Mouse (Mus musculus) heart, postnatal 36 days (tissue): ENCODE results near the gene Clp1. TPM values are rescaled to one million over a fixed set of nuclear protein-coding genes. Genes with fewer than 3 reads are reported as not detected.

Experiments used
- DNase-seq, 2 experiments: peaks; one replicate each; pipeline ENCODE4 v3.0.0; 2021 to 2022
- intact Hi-C: fragments of 180-260 bp; cut with DNase I; formaldehyde crosslinking; loops from one replicate; pipeline ENCODE4 v1.15.1; 2025
- total RNA-seq, 2 experiments: library from RNA; stranded (reverse); gene quantifications; 2 replicates each; pipeline ENCODE4 v1.2.3; 2021

Clp1 gene
- total RNA-seq: 1 to 10 TPM; 6.1 to 6.2 TPM

DNA sequence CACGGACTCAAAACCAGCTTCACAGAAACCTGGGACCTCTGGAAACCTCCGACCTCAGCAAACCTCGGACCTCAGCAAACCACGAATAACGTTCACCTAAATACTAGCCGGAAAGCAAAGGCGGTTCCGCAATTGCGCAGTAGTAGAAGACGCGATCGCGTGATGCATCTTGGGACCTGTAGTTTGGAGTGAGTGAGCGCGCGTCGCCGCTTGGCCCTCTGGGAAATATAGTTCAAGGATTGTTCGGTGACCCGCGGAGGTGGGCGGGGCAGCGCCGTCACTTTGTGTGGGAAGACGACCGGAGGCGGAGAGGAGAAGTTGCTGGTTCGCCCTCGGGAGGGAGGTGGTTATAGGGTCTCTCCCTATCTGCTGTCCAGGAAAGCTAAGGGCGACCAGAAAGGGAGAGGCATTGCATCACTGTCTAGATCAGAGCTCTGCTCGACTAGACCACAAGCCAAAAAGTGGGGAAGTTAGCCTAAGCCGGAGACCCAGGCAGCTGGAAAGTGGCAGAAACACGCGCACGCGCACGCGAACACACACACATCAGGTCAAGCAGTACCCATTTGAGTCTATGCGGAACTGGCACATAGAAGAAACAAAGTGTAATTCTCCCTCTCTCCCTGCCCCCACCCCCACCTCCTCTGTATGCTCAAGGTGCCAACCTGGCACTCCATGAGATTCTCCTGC lies at the start of gene Clp1:
Gene Clp1 (minus strand): TSS at position 179 of the 687 bp plus-strand sequence.
- peak; percentile 93 to 95 for DNase-seq
- intact Hi-C loops: no loop called here

DNA sequence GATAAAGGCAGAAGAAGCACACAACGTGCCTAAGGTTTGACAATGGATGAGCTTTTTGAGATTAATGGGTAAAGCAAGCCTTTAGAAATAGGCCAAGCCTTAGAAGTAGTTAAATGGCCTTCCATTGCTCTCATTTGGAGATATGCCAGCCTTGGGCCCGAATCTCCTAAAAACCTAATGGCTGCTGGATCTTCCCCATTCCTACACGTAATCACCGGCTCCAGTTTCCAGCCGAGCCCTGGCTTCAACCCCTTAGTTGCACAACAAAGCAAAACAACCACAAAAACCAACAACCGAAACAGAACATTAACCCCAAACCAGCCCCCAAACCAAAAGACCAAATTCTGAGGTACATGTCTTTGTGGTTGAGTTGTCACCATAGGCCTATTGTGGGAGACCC lies 48.5 kb upstream of the Clp1 start:
- intact Hi-C loops: no loop called here
- DNase-seq: peak; percentile 28 to 47

DNA sequence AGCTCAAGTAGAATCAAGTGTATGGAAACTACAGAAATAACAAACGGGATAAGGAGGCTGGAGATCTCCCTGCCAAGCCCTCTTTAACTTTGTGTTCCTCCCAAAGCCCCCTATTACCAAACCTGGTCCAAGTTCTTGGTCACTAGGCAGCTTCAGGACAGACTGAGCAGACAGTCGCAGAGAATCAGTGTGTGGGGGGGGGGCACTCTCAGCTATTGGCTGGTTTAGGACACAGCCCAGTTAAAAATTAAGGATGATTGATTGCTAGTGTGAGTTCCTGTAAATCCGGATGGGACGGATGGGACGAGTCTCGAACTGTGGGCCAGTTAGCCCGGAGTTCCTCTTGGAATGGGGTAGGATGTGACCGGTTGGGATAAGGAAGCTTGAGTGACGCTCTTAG lies 48.1 kb upstream of the Clp1 start, which contains the start of gene Serping1:
Gene Serping1 (minus strand): TSS at position 204 of the 400 bp plus-strand sequence.
- intact Hi-C loops: no loop called here
- DNase-seq: peak in 1 of 2 experiments; percentile 30

DNA sequence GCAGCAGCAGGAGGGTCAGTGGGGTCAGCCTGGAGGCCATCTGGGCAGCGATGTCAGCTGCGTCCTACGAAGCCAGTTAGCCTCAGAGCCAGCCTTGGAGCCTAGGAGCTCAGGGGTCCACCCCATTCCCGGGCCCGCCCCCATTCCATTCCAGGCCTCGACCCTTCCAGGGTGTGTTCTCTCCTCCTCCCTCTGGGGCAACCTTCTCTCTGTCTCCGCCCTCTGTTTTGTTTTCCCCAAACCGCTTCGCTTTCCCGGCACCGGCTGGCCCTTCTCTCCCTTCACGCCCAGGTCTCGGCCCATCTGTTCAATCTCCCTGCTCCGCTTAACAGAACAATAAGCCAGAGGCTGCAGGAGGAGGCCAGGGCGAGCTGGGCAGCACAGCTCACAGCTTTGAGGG lies 47.6 kb upstream of the Clp1 start:
- DNase-seq: peak; percentile 71 to 76
- intact Hi-C loops: no loop called here

DNA sequence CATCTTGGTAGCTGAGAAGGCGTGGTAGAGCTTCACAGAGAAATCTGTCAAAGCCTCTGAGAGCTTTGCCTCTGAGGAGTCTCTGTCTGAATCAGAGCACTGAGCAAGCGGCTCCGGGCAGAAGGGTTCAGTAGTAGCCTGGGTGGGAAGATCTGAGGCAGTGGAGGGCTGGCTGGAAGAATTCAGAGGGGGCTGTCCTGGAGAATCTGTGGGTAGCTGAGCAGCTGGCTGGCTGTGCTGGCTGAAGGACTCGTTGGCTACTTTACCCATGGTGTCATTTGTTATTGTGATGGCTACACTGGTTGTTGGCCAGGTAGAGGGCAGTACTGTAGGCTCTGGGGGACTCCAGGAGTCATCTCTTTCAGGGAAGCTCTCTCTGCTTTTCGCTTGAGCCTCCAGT lies 46.0 kb upstream of the Clp1 start:
- intact Hi-C loops: no loop called here
- DNase-seq: peak in 1 of 2 experiments; percentile 17

DNA sequence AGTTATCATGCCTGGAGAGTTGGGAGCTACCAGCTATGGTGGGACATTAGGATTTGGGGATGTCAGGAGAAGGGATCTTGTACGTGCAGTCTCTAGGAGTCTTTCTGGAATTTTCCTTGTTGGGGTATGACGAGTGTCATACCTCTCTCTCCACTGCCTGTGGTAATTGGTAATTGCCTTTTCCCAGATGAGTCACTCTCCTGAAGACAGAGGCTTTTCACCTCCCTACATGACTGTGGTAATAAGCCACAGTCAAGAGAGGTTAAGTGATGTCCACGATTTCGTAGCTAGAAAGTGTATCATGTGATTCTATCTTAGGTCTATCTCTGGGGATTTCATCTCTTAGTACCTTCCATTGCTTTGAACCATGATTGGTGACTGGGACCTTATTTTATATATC lies 45.3 kb upstream of the Clp1 start:
- intact Hi-C loops: no loop called here
- DNase-seq: no peak

DNA sequence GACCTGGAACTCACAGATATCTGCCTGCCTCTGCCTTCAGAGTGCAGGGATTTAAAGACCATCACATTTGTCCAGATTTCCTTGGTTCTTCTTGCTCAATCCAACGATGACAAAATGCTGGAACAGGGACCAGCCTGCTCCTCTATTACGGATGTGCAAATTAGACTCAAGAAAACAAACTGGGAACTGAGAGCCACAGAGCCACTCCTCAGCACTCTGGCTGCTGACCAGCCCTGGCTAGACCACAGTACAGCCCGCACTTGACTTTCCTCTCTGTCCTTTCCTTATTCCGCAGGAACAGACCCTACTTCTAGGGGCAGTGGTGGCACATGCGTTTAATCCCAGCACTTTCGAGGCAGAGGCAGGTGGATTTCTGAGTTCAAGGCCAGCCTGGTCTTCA lies 43.4 kb upstream of the Clp1 start:
- peak; percentile 51 to 56 for DNase-seq
- intact Hi-C loops: no loop called here

DNA sequence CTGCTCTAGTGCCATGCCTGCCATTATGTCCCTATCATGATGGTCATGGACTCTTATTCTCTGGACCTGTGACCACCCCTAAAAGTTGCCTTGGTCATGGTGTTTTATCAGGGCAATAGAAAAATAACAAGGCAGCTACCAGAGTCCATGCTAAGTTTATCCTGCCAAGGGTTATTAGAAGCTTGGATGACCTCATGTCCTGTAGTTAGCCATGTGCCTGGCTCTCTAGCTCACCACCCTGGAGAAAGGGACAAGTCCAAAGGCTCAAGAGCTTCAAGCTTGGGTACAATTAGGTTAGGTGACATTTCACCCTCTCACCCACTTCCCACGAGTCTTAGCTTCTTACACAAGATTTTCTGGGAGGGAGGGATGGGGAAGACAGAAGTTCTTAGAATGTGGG lies 35.7 kb upstream of the Clp1 start:
- intact Hi-C loops: loop anchor here (5.0 kb wide), 1 partner anchor 34 kb away; the partner anchor contains the start of gene Ube2l6

DNA sequence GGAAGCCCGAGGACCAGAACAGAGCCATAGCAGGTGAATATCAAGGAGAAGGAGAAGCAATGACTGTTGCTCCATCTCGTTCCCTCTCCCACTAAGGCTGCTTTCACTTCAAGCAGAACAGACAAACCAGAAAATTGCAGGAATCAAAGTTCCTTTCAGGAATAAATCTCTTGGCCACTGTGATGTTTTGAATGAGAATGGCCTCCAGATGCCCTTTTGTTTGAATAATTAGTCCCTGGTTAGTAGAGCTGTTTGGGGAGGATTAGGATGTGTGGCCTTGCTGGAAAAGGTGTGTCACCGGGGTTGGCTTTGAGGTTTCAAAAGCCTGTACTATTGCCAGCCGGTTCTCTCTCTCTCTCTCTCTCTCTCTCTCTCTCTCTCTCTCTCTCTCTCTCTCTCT lies 35.1 kb upstream of the Clp1 start:
- DNase-seq: no peak
- intact Hi-C loops: loop anchor here (5.0 kb wide), 1 partner anchor 35 kb away; the partner anchor contains the start of gene Ube2l6

More for the DNA sequence above, 35.7 kb upstream of the Clp1 start:
- DNase-seq: no peak

DNA sequence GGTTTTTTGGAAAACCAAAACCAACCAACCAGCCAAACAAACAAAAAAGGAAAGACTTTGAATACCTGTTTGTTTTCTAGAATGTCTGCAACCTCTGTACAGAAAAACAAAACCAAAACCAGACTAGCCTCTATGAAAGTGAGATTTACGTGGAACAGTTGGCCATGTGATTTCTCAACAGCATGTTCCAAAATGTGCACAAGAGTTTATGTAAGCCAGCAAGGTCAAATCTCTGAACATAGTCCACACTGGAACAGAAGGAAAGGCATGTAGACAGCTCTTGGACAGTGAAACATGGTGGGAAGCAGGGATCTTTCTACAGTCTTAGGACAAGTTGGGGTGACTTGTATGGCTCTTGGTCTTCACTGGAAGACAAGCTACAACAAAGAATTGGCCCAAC lies 34.7 kb upstream of the Clp1 start:
- intact Hi-C loops: loop anchor here (5.0 kb wide), 1 partner anchor 35 kb away; the partner anchor contains the start of gene Ube2l6
- no peak for DNase-seq

DNA sequence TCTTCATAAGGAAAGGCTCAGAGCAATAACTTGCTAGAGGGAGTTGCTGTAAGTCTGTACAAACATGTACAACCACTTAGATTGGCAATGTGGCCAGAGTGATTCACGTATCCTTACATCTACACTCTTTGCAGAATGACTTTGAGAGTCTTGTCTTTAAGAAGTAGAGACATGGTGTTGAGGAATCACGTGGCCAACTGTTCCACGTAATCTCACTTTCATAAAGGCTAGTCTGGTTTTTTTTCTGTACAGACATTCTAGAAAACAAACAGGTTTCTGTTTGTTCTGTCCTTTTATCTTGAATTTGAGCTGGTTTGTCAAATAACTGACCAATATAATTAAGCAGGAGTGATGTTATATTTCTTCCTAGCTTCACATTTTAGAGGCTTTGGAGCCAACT lies 34.2 kb upstream of the Clp1 start:
- no peak for DNase-seq
- intact Hi-C loops: loop anchor here (5.0 kb wide), 1 partner anchor 36 kb away; the partner anchor contains the start of gene Ube2l6

DNA sequence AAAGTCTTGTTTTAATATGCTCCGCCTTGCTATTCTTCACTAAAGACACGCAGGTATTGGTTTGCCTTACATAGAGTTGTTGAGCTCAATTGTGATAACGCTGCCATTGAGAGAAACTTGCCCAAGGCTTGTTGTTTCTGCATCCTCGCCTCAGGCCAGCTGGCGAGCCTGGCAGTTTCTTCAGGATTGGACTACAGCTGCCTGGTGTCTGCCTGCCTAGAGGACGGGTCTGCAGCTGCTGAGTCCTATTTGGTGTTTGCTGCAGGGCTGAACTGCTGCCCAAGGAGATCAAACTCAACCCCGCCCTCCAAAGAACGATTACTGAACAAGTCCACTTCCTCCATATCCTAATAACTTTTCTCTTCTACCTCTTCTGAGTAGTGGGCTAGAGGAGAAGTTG lies 33.6 kb upstream of the Clp1 start:
- intact Hi-C loops: loop anchor here (5.0 kb wide), 1 partner anchor 37 kb away; the partner anchor contains the start of gene Ube2l6
- no peak for DNase-seq

DNA sequence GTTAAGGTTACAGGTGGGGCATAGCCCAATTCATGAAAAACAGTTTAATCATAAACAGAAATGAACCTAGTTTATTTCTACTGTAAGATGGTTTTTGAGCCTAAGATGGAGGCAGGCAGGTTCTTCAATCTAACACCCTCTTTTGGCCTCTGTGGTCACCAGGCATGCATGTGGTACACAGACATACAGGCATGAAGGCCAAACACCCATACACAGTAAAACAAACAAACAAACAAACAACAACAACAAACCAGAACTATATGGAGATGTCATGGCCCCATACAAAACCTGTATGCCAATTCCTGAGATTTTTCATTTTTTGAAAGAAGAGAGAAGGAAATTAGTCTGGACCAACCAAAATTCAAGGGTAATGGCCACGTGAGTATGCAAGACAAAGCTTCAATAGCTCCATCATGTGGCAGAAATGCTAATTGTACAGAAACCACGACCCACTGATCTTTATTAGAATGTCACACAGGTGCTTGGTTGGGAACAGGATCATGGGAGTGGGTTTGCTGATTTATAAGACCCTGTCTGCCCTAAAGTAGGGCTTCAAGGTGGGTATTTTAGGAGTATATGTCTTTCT lies 31.5 kb upstream of the Clp1 start:
- intact Hi-C loops: no loop called here
- peak in 1 of 2 experiments; percentile 35 for DNase-seq

DNA sequence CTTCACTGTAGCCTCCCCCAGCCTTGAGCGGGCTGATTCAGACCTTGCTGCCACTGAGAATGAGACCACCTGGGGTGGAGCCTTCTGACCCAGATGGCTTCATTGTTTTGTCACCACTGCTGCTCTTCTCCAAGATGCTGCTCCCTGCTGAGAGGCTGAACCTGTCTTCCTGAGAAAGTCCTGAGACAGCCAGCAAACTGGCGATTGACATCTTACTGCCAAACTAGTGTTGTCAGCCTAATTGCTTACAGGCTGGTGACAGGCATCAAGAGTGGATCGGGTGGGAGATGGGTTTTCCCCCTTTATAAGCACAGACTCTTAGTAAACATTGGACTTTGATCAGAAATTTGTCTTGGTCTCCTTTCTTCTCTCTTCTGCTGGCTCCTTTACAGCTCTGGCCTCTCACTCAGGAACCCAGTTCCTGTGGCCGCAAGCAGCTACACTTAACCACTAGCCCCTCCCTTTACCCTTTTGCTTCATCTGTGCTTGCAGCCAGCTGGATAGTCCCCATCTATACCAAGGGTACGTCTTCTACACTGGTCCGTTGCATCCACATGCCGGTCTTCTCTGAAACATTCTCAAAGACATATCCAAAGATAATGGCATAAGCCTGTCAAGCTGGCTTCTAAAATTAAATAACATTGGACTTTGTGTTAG lies 30.0 kb upstream of the Clp1 start:
- no peak for DNase-seq
- intact Hi-C loops: no loop called here

DNA sequence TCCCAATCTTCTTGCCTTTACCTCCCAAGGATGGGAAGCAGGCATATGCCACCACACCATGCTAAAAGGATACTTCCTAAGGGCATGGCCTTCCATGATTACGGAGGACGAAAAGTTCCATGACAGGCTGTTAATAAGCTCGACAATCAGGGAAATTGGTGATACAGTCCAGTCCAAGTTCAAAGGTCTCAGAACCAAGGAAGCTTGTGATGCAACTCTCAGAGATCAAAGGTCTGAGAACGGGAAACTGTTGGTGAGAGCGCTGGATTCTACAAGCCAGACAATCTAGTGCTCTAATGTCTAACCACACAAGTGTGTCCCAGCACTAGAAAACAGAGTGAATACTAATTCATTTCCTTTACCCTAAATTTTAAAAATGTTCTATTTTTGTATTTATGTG lies 29.1 kb upstream of the Clp1 start:
- intact Hi-C loops: no loop called here
- DNase-seq: no peak

DNA sequence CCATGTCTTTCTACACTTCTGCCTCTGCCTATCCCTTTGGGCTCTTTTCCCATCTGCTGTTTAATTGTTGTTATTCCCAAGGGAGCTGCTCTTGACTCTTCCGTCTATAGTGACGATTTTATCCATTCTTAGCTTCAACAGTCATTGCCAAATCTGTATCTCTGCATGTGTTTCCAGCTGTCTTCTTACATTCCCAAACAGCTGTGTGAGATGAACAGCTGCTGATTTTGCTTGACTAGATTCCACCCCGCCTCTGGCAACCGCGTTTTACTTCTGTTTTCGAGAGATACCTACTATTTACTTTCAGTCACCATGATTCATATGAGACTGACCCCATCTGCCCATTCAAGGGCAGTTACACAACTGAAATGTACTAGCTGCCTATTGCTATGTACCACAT lies 23.0 kb upstream of the Clp1 start:
- intact Hi-C loops: no loop called here
- DNase-seq: peak in 1 of 2 experiments; percentile 18

DNA sequence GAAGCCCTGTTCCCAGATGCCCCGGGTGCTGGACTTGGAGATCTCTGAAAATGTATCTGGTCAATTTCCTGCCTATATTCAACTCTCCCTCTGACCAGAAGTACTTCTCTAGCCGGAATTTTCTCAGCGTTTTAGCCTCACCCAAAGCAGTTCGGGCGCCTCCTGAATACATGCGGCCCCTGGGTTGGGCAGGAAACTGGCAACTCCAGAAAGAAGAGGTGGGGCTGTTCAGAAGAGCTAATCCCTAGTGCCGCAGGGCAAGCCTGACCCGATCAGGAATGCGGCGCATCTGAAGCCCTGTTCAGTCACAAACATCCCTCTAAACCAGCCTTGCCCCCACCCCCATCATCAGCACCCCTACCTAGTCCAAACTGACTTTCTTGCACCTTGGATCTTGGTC lies 17.0 kb upstream of the Clp1 start:
- DNase-seq: peak in 1 of 2 experiments; percentile 13
- intact Hi-C loops: no loop called here

DNA sequence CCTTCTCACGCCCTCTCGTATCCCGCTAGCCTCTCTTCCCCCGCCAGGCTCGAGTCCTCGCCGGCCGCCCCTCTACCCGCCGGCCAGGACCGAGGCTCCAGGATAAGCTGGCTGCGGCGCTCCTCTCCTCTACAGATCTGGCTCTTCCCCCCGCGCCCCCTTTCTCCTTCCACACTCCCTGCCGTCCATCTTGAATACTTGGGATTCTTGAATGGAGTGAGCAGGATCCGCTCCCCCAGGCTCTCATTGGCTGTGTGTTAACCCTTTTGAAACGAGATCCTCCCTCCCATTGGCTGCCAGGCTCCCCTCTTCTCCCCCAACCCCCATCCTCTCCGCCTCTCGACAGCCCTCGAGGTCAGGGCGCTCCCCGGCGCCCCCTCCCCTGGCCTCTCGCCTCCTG lies 16.4 kb upstream of the Clp1 start, which contains the start of gene Gm19426:
Gene Gm19426 (minus strand): TSS at position 95 of the 400 bp plus-strand sequence.
- peak; percentile 54 to 62 for DNase-seq
- intact Hi-C loops: loop anchor here (2.0 kb wide), 1 partner anchor 55 kb away; the partner anchor contains the start of gene Ube2l6

DNA sequence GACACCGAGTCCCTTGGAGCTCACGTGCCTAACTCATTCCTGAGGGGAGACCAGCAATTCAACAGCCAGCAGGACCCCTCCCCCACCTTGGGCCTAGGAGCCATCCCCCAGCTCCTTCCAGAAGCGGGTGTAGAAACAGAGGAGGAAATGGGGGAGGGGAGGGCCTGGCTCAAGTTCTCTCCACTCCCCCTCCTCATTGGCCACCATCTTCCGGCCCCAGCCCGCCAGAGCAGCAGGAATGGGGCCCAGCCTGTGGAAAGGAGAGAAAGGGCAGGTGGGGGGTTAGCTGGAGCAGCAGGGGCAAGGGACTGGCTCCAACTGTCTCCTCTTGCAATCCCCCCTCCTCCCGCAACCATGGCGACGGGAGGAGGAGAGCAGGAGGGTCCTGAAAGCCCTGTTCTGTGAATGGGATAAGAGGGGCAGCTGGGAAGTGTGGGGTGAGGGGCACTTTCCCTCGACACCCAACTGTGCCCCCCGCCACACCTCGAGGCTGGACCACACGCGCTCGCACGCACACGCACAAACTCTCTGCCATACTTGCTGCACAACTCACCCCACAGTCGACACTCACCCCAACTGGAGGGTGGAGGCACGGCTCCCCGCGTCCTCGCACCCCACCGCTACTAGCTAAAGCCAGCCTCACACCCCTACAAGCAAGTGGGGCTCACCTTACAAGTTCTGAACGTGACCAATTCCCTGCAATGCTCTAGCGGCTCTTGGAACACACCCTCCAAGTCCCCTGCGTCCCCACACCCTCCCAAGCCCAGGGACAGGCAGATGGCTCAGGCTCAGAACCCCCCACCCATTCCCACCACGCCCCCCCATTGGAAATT lies 15.5 kb upstream of the Clp1 start:
- no peak for DNase-seq
- intact Hi-C loops: loop anchor here (2.0 kb wide), 1 partner anchor 56 kb away; the partner anchor contains the start of gene Ube2l6

DNA sequence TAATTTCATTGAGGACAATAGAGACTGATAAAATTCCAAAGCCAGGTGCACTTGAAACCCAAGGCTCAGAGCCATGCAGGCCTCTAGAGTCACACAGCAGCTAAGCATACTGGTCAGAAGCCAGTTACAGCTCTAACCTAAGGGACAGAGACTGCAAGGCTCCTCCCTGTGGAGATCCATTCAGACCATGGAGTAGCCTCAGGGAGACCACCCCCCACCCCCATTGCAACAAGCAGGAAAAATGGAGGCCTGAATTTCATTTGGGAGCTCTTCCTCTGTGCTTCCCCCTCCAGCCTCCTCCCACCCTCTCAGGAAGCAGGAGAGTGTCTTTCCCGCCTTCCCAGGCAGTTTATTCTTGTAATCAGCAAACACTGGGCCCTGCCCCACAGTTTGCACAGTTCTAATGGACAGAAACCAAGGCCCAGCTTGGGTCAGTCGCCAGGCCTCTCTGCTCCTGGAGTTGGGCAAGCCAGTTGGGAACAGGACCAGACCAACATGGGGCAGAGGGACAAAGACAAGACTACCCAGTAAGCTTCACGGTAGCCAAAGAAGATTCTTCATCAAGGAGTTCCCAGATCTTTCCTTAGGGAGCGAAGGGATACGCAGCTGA lies 14.8 kb upstream of the Clp1 start:
- intact Hi-C loops: loop anchor here (2.0 kb wide), 1 partner anchor 57 kb away; the partner anchor contains the start of gene Ube2l6

More for the DNA sequence above, 14.8 kb upstream of the Clp1 start:
- DNase-seq: peak in 1 of 2 experiments; percentile 15
